Mouse (Mus musculus): Measurements from ENCODE around the gene Trim56.

DNA sequence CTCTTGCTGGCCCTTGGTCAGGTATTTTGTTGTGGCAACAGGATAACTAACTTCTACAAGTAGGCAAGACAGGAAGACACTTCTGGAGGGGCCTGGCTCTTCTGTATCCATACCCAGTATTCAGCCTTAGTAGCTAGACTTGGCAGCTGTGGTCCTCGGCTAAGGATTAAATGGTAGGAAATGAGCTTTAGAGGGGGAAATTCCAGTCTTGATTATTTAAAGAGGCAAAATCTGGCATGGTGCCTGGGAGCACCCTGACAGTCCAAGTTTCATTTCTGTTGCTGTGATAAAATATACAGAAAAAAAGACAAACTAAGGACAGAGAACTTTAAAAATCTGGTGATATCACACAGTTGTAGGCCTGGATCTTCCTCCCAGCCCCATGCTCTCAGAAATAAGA, 20.0 kb downstream of the Trim56 start:
- TF ChIP-seq CTCF (IDR thresholded peaks at IDR 0.05; ENCODE audit: insufficient read depth, low read depth, low read length), result no peak
- no peak for TF ChIP-seq POLR2A (IDR thresholded peaks at IDR 0.05; ENCODE audit: insufficient read depth, low read depth, low read length)

All from olfactory bulb, adult 2 months (tissue).